Mouse (Mus musculus) layer of hippocampus, postnatal 10 days (tissue): ENCODE results near the gene Gm34653. TPM values are rescaled to one million over a fixed set of nuclear protein-coding genes. Genes with fewer than 3 reads are reported as not detected.
A peak's percentile ranks its signal among the peaks of the same experiment; 100 is the strongest.
"Not testable (repeated sequence)": the region's sequence is repeated elsewhere in the genome, so short reads cannot be mapped to it uniquely, and the experiment has no call there.

ENCODE experiments used
- DNase-seq, 2 experiments: peaks; one replicate each; pipeline ENCODE4 v3.0.0; 2021; ENCODE audit warnings: low spot score in 2 of 2
- long read RNA-seq: library from polyadenylated mRNA; stranded (forward); transcript quantifications from one replicate; pipeline ENCODE4 v2.0.0, GENCODE M21; 2023
- total RNA-seq, 2 experiments: library from RNA; stranded (reverse); gene quantifications; 2 replicates each; pipeline ENCODE4 v1.2.3; 2021

Gene Gm34653
- total RNA-seq = not detected
- long read RNA-seq = 0 reads

DNA sequence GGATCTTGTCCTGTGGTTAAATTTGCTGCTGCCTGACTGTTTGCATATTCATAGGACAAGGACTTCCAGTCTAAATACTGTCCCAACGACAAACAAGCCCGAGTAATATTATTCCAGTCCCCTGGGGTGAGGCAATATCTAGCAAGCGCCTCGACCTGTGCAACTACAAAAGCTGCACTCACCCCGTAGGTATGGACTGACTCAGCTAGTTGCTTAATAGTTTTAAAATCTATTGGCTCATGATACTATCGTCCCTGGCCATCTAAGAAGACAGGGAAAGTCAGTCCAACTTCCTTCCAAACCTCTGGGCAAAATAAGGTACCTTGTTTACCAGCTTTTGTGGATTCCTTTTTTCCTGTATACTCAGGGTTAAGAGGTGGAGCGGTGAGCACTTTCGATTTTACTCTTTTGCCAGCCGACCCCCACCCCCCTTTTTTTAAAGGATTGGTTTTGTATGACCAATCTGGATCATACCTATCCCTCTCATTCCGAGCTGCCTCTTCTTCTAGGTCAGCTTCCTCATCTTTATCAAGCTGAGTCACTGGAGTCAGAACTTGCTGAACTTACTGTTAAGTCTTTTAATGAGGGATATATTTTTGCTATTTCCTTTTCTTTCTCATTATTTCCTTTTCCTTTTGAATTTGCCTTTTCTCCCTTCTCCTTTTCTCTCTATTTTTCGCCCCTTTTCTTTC lies at the start of gene Gm34653:
Gm34653 (plus strand) TSS at position 242 of the 692 bp plus-strand sequence.
- not testable (repeated sequence) for DNase-seq

DNA sequence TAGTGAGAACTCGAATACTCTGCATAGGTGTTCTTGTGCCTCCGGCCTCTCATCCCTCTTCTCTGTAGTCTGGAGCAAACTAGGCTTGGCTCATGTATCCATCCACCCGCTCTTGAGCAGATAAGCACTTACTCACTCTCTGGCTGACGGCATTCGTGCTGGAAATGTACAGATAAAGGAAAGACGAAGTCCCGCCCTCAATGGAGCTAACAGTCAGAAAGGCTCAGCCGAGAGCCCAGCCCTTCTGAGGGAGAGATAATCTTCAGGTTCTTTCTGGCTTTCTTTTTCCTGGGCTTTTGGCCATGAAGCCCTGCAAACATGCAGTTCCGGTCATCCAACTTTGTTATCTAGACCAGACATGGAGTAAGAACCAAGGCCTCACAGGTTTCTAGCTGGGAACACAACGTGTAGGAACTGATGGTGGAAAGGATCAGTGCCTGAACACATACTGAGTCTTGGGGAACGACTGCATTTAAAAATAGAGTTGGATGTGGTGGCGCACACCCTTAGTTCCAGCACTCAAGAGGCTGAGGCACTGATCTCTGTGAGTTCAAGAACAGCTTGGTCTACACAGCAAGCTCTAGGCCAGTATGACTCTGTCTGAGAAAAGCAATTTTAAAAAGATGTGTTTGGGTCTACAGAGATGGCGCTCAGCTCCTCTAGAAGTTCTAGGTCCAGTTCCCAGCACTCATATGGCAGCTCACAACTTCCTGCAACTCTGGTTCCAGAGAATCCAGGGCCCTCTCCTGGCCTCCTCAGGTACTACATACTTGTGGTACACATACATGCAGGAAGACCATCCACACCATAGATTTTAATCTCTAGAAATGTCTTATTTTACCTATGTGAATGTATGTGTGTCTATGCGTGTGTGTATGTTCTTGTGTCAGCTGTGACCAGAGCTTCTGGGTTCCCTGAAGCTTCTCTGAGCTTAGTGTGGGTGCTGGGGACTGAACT lies 49.5 kb upstream of the Gm34653 start:
- DNase-seq = no peak

DNA sequence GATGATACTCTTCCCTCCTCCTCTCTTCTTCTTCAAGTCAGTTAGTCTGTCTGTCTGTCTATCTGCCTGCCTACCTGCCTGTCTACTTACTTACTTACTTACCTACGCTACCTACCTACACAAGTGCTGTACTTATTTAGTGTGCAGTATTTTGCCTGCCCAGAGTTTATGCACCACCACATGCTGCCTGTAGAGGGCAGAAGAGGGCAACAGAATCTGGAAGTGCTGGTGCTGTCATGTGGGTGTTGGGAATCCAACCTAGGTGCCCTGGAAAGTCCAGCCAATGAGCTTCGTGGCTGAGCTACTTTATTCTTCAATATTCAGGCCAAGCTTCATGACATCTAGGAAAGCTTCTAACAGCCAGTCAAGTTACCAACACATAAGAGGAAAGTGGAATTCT lies 48.7 kb upstream of the Gm34653 start:
- peak in 1 of 2 experiments; percentile 31 for DNase-seq

DNA sequence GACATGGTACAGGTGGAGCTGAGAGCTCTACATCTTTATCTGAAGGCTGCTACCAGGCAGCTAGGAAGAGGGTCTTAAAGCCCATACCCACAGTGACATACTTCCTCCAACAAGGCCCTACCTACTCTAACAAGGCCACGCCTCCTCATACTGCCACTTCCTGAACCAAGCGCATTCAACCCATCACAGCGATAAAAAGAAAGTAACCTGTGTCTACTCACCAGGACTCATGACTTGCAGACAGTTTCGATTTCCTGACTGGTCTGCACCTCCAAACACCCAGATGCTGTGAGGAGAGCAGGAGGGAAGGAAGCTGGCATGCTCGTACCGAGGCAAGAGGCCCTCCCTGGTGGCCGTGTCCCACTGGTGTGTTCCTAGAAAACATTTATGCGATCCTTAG lies 42.5 kb upstream of the Gm34653 start:
- no peak for DNase-seq

DNA sequence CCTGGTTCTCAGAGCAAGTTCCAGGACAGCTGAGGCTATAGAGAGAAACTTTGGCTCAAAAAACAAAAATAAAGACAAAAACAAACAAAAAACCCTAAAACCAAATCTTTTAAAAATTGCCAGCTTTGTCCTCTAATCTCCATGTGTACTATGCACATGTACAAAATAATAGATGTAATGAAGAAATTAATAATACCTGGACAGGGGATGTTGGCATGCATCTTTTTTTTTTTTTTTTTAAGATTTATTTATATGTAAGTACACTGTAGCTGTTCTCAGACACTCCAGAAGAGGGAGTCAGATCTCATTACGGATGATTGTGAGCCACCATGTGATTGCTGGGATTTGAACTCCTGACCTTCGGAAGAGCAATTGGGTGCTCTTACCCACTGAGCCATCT lies 40.3 kb upstream of the Gm34653 start:
- not testable (repeated sequence) for DNase-seq

DNA sequence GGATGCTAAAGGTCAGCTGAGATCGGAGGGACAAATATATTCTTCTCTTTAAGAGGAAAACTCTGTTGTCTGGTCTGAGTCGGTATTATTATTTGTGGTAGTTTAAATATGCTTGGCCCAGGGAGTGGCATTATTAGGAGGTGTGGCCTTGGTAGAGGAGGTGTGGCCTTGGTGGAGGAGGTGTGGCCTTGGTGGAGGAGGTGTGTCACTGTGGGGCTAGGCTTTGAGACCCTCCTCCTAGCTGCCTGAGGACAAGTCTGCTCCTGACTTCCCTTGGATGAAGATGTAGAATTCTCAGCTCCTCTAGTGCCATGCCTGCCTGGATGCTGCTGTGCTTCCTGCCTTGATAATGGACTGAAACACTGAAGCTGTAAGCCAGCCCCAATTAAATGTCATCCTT lies 38.3 kb upstream of the Gm34653 start:
- DNase-seq = no peak

DNA sequence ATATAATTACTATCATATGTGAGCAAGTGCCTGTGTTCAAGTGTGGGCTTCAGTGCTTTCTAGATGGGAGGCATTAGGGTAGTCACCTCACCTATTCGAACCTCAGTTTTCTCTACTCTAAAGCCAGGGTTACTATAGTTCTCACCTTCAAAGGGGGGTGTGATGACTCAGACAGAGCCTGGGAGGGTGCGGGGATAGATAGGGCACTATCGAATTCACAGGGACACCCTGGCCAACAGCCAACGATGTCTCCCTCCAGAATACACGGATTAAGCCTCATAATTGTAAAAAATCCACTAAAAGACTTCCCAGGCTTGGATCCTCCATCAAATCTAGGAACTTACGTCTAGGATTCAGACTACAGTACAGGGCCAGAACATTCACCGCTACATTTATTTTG lies 37.4 kb upstream of the Gm34653 start:
- no peak for DNase-seq

DNA sequence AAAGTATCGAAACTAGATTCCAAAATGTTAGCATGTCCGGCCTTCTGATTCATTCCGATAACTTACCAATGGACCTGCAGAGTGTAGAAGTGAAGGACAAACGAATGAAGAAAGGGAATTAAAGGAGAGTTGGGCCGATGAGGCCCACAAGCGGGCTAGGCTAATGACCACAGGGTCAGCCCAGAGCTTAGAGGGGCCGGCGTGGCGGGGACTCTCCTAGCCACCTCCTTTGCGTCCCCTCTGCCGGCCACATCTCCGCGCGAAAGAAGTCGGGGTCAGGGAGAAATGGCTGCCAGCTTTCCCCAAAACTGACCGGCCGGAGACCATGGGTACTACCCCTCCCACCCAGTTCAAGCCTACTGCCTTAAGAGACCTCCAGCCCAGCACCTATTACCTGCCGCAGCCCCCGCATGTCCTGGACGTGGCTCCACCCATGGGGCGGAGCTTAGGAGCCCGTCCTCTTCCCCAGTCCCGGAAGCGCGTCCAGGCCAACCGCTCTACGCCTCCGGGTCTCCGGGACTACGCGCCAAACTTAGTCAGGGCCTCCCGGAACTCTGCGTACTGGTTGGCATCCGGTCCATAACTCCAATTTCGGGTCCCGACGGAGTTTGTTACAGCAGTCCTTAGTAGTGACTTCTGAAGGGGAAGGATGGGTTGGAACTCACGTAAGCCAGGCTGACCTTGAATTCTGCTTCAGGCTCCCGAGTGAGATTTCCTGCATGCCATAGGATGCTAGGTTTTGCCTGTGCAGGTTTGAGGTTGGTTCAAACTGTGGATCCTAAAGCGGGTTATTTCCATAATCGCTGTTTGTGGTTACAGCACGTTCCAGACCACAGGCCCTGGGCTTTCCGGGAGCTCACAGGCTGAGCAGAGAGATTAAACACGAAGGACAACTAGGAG lies 33.2 kb upstream of the Gm34653 start, which contains the start of gene Rabepk:
Rabepk (minus strand) TSS at position 556 of the 900 bp plus-strand sequence.
- DNase-seq = peak; percentile 60 to 78

DNA sequence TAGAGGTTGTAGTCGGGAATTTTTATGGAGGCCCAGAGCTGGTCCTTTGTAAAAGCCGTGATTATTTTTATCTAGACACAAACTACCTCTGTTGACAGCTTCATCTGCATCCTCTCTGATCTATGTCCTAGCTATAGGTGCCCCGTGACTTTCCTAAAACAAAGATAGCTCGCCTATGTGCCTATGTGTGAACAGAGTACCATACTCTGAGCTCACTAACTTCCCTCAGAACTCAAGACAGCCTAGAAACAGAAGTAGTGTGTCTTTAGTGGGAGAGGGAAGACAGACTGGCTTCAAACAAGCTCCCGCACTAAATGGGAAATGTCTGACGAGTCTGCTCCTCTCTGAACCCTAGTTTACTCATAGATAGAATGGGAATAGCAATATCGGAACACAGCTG lies 32.4 kb upstream of the Gm34653 start:
- no peak for DNase-seq

DNA sequence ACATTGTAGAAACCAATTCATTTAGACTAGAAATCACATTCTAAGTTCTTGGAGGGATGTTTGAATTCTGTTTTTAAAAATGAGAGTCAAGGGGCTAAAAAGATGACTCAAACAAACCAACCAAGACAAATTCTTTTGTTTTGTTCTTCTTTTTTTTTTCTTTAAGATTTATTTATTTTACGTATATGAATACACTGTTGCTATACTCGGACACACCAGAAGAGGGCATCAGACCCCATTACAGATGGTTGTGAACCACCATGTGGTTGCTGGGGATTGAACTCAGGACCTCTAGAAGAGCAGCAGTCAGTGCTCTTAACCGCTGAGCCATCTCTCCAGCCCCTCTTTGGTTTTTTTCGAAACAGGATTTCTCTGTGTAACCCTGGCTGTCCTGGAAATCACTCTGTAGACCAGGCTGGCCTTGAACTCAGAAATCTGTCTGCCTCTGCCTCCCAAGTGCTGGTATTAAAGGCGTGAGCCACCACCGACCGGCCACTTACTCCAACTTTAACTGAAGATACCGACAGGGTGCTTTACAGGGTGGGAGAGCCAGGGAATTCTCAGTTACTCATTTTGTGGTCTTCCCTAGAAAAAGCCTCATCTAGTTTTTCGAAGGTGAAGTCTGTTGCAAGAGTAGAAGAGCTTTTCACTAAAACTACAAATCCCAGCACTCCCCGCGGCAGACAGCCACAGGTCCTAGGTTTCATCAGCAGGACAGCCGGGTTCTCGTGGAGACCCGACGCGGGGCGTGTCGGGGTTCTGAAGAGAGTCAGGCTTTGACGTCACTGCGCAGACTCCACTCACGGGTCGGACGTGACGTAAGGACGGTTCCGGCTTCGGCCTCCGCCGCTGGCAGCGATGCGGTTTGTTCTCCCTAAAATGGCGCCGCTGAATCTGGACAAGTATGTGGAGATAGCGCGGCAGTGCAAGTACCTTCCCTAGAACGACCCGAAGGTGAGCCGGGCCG lies 31.0 kb upstream of the Gm34653 start:
- peak; percentile 95 to 96 for DNase-seq

DNA sequence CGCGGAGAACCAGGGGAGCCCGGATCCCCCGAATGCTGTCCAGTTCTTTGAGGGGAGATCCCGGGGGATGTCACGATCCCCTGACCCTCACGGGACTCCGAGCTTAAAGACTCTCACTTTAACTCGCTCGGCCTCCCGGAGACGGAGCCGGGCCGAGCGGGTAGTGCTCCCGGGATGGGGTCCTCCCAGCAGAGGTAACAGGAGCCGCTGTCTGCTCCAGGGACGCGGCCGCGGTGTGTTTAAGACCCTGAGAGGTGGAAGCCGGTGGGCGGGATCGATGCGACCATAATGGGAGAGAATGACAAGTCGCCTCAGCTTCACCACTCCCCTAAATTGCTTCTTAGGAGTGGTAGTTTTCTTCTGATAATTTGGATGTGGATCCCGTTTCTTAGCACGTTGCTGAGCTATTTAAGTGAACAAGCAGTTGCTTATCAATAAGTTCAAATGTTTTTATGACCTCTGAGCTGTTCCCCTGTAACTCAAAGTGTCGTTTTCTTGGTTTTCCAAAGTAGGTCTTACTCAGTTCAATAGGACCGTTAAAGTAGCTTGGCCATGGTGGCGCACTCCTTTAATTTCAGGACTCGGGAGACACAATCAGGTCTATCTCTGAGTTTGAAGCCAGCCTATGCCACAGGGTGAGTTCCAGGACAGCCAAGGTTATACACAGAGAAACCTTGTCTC lies 30.1 kb upstream of the Gm34653 start:
- DNase-seq = peak; percentile 20 to 44

DNA sequence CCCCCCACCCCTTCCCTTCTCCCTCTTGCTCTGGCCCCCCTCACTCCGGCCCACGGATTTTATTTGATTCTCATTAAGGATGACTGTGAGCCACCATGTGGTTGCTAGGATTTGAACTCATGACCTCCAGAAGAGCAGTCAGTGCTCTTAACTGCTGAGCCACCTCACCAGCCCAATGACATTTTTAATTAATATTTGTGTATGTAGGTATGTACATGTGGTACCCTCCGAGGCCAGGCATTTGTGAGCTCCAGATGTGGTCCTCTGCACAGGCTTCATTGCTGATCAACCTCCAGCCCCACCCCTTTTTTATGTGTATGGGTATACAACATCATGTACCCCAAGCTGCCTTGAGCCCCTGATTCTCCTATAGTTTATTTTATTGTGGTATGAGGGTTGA lies 29.1 kb upstream of the Gm34653 start:
- peak in 1 of 2 experiments; percentile 11 for DNase-seq

DNA sequence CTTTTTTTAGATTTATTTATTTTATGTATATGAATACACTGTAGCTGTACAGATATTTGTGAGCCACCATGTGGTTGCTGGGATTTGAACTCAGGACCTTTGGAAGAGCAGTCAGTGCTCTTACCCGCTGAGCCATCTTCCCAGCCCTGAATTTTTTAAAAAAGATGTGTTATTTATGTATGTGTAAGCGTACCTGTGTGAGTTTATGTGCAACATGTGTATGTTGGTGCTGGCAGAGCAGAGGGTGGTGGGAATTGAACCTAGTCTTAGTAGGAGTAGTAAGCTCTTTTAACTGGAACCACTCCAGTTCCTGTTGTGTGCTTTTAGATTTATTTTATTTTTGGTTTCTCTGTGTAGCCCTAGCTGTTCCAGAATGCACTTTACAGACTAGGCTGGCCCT lies 28.6 kb upstream of the Gm34653 start:
- DNase-seq = peak in 1 of 2 experiments; percentile 4

DNA sequence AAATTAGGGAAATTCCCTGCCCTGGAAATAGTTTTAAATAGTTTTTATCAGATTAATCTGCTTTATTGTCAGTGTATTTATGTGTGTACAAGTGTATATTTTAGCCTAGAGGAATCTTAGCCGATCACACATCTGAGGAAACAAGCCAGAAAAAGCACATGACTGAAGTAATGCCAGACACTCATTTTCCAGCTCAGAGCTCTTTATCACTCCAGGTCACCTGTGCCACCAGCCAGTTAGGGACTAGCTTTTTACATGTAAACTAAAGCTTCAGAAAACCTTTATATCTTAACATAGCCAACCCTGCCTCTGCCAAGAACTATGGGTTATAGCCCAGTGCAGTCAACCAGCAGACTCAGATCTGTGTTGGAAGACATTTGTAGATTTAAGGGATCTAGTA lies 28.0 kb upstream of the Gm34653 start:
- peak in 1 of 2 experiments; percentile 5 for DNase-seq

DNA sequence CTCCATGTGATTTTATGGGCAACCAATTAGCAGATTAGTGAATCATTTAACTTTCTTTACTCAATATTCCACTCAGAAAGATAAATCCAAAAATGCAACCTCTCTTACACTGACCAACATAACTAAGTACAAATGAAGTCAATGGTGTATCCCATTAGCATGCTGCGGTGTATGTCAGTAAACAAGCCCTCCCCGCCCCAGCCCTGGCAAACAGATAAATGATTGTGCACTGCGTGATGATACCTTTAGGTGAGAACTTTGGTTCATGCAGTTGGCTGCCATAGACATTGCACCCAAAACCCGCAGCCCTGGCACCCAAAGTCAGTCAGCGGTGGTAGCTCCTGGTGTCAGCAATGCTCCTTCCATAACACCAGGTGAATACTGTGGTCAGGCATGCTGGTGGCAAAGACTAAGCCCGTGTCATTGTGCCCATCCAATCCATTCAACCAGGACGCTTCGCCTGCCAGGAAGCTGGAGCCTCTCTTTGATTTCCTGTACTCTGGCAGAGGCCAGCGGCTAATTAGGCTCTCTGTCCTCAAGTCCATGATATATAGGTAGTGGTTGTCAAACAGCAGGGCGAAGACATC lies 27.4 kb upstream of the Gm34653 start:
- peak in 1 of 2 experiments; percentile 9 for DNase-seq

DNA sequence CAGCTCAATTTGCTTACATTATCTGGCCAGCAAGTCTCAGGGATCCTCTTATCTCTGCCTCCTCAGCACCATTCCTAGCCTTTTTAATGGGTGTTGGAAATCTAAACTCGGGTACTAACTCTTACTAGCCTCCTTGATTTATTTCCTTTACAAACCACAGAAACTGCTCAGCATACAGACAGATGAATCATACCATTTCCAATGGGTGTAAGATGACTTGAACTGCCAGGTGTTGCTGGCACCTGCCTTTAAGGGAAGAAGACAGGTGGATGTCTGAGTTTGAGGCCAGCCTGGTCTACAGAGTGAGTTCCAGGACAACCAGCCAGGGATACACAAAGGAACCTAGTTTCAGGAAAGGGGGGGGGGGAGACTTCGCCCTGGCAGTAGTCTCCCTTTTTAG lies 24.8 kb upstream of the Gm34653 start:
- DNase-seq = peak in 1 of 2 experiments; percentile 4

DNA sequence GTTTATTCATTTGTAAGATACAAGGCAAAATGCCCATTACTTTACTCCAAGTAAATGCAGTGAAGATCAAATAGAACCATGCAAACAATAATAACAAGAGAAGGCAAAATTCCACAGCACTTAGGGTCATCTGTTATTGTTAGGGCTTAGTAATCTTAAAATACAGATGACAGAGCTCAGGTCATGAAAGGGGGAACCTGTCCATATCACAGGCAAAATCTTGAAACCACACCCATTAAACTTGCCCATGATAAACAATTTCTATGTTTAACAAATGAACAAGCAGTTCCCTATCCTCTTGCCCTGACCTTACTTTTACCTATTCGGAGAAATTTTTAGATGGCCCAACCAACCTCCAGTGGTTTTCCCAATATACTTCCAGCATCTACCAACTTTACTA lies 23.2 kb upstream of the Gm34653 start:
- no peak for DNase-seq

DNA sequence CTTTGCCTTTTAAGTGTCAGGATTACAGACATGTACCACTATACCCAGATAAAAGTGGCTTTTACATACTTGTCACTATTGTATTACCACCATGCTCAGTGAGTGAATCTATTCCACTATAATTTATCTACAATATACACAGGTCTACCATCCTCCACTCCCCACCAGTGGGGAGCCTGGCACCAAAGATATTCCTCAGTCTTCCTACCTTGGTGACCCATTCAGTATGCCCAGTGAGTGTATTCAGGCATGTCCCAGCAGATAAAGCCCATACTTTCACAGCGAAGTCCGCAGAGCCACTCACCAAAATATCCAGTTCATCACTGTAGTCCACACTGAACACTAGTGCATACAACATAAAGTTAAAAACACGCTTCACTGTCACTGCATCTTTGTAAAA lies 22.0 kb upstream of the Gm34653 start:
- no peak for DNase-seq

DNA sequence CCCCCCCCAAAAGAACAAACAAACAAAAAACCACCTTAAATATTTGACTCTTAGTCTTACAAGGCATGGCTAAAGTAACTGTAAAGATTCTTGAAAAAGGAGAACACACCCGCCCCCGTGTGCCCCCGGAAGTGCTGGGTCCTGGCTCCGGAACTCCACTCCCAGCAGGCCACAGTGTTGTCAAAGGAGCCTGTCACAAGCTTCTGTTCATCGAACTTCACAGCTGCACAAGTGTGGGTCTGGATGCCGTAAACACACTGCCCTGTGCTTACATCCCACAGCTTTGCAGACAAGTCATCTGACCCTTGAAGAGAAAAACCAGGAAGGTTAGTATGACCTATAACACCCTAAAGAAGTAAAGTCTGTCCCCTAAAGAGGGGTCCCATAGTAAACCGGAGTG lies 20.1 kb upstream of the Gm34653 start:
- DNase-seq = no peak
